Mouse (Mus musculus) testis, adult 2 months (tissue): ENCODE results near the gene Ppp4r2.

Experiments used
- CTCF ChIP-seq: fragments of 200-500 bp; IDR thresholded peaks from 2 replicates; pipeline ENCODE4 v1.5.1; 2012; ENCODE audit warnings: low read depth, mild to moderate bottlenecking, inconsistent platforms, low read length, moderate library complexity; ENCODE audit not compliant: control insufficient read depth, insufficient read depth, insufficient replicate concordance
- POLR2A ChIP-seq: fragments of 200-500 bp; IDR thresholded peaks from 2 replicates; pipeline ENCODE4 v1.6.1; 2012; ENCODE audit warnings: low read depth, mild to moderate bottlenecking, inconsistent platforms, low read length, moderate library complexity; ENCODE audit not compliant: control insufficient read depth

DNA sequence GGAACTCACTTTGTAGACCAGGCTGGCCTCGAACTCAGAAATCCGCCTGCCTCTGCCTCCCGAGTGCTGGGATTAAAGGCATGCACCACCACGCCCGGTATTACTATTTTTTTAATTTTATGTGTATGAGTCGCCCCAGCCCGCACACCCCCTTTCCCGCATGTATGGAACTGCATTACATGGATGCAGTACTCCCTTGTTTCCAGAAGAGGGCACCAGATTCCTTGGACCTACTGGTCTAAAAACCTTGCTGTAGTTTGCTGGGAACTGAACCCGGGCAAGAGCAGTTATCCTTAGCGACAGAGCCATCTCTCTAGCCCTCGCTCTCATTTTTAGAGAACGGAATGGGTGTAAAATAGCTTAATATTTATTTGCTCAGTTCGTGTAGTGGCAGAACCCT lies 49.8 kb downstream of the Ppp4r2 start:
- TF ChIP-seq POLR2A (no peak), CTCF (peak; percentile 32; the same call in 1 of the 2 replicates)
